Mouse (Mus musculus): ENCODE results near the gene Fam117a.

Fam117a gene

GRCm38 (mm10) chr11:95336568-95337128, at the start of gene Fam117a:
Gene Fam117a (plus strand): TSS chr11:95337018.
- peak; percentile 89 to 93 for DNase-seq (ENCODE audit: inconsistent age in 2 of 2, low spot score in 1 of 2)

GRCm38 (mm10) chr11:95291998-95292397, 44.8 kb upstream of the Fam117a start:
- DNase-seq (ENCODE audit: inconsistent age in 2 of 2, low spot score in 1 of 2): no peak

- no peak for DNase-seq (ENCODE audit: inconsistent age in 2 of 2, low spot score in 1 of 2)
These were observed 43.7 kb upstream of the Fam117a start for GRCm38 (mm10) chr11:95293017-95293624.

- DNase-seq (ENCODE audit: inconsistent age in 2 of 2, low spot score in 1 of 2): no peak
These were observed 41.1 kb upstream of the Fam117a start for GRCm38 (mm10) chr11:95295736-95296135.

- DNase-seq (ENCODE audit: inconsistent age in 2 of 2, low spot score in 1 of 2): peak in 1 of 2 experiments; percentile 61
These were observed 38.7 kb upstream of the Fam117a start for GRCm38 (mm10) chr11:95298146-95298545.

- peak; percentile 71 to 86 for DNase-seq (ENCODE audit: inconsistent age in 2 of 2, low spot score in 1 of 2)
These were observed 36.9 kb upstream of the Fam117a start for GRCm38 (mm10) chr11:95299886-95300285.

- DNase-seq (ENCODE audit: inconsistent age in 2 of 2, low spot score in 1 of 2): no peak
These were observed 35.0 kb upstream of the Fam117a start for GRCm38 (mm10) chr11:95301772-95302171.

GRCm38 (mm10) chr11:95305600-95305999, 31.2 kb upstream of the Fam117a start:
- no peak for DNase-seq (ENCODE audit: inconsistent age in 2 of 2, low spot score in 1 of 2)

GRCm38 (mm10) chr11:95307526-95307925, 29.3 kb upstream of the Fam117a start:
- DNase-seq (ENCODE audit: inconsistent age in 2 of 2, low spot score in 1 of 2): no peak

GRCm38 (mm10) chr11:95309510-95310006, 27.3 kb upstream of the Fam117a start:
- peak; percentile 98 to 99 for DNase-seq (ENCODE audit: inconsistent age in 2 of 2, low spot score in 1 of 2)

- peak; percentile 99 for DNase-seq (ENCODE audit: inconsistent age in 2 of 2, low spot score in 1 of 2)
These were observed 26.7 kb upstream of the Fam117a start, which contains the start of gene Kat7 for GRCm38 (mm10) chr11:95310007-95310647. Gene Kat7 (minus strand): TSS chr11:95310246.

GRCm38 (mm10) chr11:95310648-95311424, 26.0 kb upstream of the Fam117a start:
- peak in 1 of 2 experiments; percentile 57 for DNase-seq (ENCODE audit: inconsistent age in 2 of 2, low spot score in 1 of 2)

- DNase-seq (ENCODE audit: inconsistent age in 2 of 2, low spot score in 1 of 2): no peak
These were observed 25.4 kb upstream of the Fam117a start for GRCm38 (mm10) chr11:95311425-95311807.

GRCm38 (mm10) chr11:95315215-95315955, 21.4 kb upstream of the Fam117a start:
- DNase-seq (ENCODE audit: inconsistent age in 2 of 2, low spot score in 1 of 2): no peak

- DNase-seq (ENCODE audit: inconsistent age in 2 of 2, low spot score in 1 of 2): no peak
These were observed 18.7 kb upstream of the Fam117a start for GRCm38 (mm10) chr11:95318116-95318515.

- DNase-seq (ENCODE audit: inconsistent age in 2 of 2, low spot score in 1 of 2): no peak
These were observed 17.3 kb upstream of the Fam117a start for GRCm38 (mm10) chr11:95319506-95319905.

- DNase-seq (ENCODE audit: inconsistent age in 2 of 2, low spot score in 1 of 2): no peak
These were observed 16.8 kb upstream of the Fam117a start for GRCm38 (mm10) chr11:95320010-95320409.

- DNase-seq (ENCODE audit: inconsistent age in 2 of 2, low spot score in 1 of 2): no peak
These were observed 12.6 kb upstream of the Fam117a start for GRCm38 (mm10) chr11:95324181-95324580.

GRCm38 (mm10) chr11:95325832-95326231, 11.0 kb upstream of the Fam117a start:
- DNase-seq (ENCODE audit: inconsistent age in 2 of 2, low spot score in 1 of 2): no peak

GRCm38 (mm10) chr11:95326243-95326642, 10.6 kb upstream of the Fam117a start:
- peak; percentile 67 to 79 for DNase-seq (ENCODE audit: inconsistent age in 2 of 2, low spot score in 1 of 2)

- DNase-seq (ENCODE audit: inconsistent age in 2 of 2, low spot score in 1 of 2): no peak
These were observed 8.2 kb upstream of the Fam117a start for GRCm38 (mm10) chr11:95328629-95329028.

Measured in adrenal gland, adult (tissue).